Mouse (Mus musculus): ENCODE measurements around the gene Ptpra.
"Not testable (repeated sequence)": the region's sequence is repeated elsewhere in the genome, so short reads cannot be mapped to it uniquely, and the experiment has no call there.

- TF ChIP-seq CTCF, EP300 (IDR thresholded peaks at IDR 0.05; ENCODE audit: low read depth): not testable (repeated sequence)
Observed at GRCm38 (mm10) chr2:130511616-130512015, 61.5 kb downstream of the Ptpra start.
